Mouse (Mus musculus): Measurements from ENCODE around the gene Hnrnpul2. TPM values are rescaled to one million over a fixed set of nuclear protein-coding genes. Genes with fewer than 3 reads are reported as not detected.

Gene Hnrnpul2
- total and polyA plus RNA-seq, 3 experiments: 39.4 to 174 (median 106) TPM

GRCm38 (mm10) chr19:8880311-8881033 lies 60.7 kb downstream of the Hnrnpul2 start, which contains the start of gene Uqcc3:
TSS of gene Uqcc3 (minus strand) at chr19:8880923.
- peak; percentile 95 for DNase-seq (ENCODE audit: low read depth, low spot score)
- Histone ChIP-seq H3K4me1 (ENCODE audit: control insufficient read depth in 1 of 2, insufficient read depth in 2 of 2, low read length in 2 of 2) (0 out of 4 replicates have a peak, but pooled peaks cover 0 to 2% of the 10 kb centered on the region in 2 experiments), H3K27me3 (ENCODE audit: control insufficient read depth in 1 of 2, insufficient read depth in 2 of 2, low read length in 2 of 2) (no peaks in the 10 kb centered on the region), H3K27ac (ENCODE audit: control insufficient read depth, low read depth, low read length) (peak within 1 kb of the TSS; percentile 51), H3K4me3 (ENCODE audit: control insufficient read depth in 1 of 2, insufficient read depth in 1 of 2, low read depth in 2 of 2, low read length in 2 of 2) (peak within 1 kb of the TSS; percentile 77 to 82), H3K9ac (ENCODE audit: control insufficient read depth, low read depth, low read length, poor library complexity, severe bottlenecking) (peak within 1 kb of the TSS; percentile 79), H3K9me3 (replicated peaks; ENCODE audit: insufficient read depth, low read length) (no peaks in the 10 kb centered on the region), H3K36me3 (ENCODE audit: control insufficient read depth in 1 of 2, insufficient read depth in 2 of 2, low read length in 2 of 2) (peaks cover 0 to 6% of the 10 kb centered on the region in 2 experiments), H3K79me2 (ENCODE audit: control insufficient read depth, insufficient read depth, low read length, poor library complexity) (peaks cover 7% of the 10 kb centered on the region)
- peak; percentile 66; the same call in 1 of the 2 replicates for TF ChIP-seq KAT2A (conservative IDR thresholded peaks at IDR 0.05; ENCODE audit: low read depth, low read length)
- peak; percentile 95 for TF ChIP-seq MAZ (IDR thresholded peaks at IDR 0.05; ENCODE audit: low read depth, low read length)
- peak; percentile 83 to 93 for TF ChIP-seq POLR2A (IDR thresholded peaks at IDR 0.05; ENCODE audit: control insufficient read depth in 1 of 2, insufficient read depth in 1 of 2, low read depth in 1 of 2, low read length in 2 of 2, poor library complexity in 1 of 2)
- no peak for TF ChIP-seq JUND (IDR thresholded peaks at IDR 0.05; ENCODE audit: low read depth, low read length)
- peak; percentile 83 for TF ChIP-seq USF1 (IDR thresholded peaks at IDR 0.05; ENCODE audit: low read depth, low read length)
- TF ChIP-seq TCF12 (IDR thresholded peaks at IDR 0.05; ENCODE audit: low read depth, low read length): peak; percentile 80
- peak; percentile 79; the same call in 1 of the 2 replicates for TF ChIP-seq ZMIZ1 (IDR thresholded peaks at IDR 0.05; ENCODE audit: low read depth, low read length)
- TF ChIP-seq USF2 (IDR thresholded peaks at IDR 0.05; ENCODE audit: borderline replicate concordance in 1 of 2, insufficient read depth in 1 of 2, low read depth in 1 of 2, low read length in 2 of 2): no peak
- TF ChIP-seq HCFC1 (IDR thresholded peaks at IDR 0.05; ENCODE audit: low read depth, low read length): peak; percentile 92
- no peak for TF ChIP-seq GATA1 (IDR thresholded peaks at IDR 0.05; ENCODE audit: low read depth, low read length)
- TF ChIP-seq SMC3 (IDR thresholded peaks at IDR 0.05; ENCODE audit: low read depth, low read length): no peak
- peak; percentile 71 for TF ChIP-seq ELF1 (IDR thresholded peaks at IDR 0.05; ENCODE audit: low read depth, low read length)
- TF ChIP-seq EP300 (IDR thresholded peaks at IDR 0.05; ENCODE audit: low read depth in 1 of 2, low read length in 2 of 2): no peak; a peak in 2 of 4 replicates
- peak; percentile 96 for TF ChIP-seq ZNF384 (IDR thresholded peaks at IDR 0.05; ENCODE audit: low read depth, low read length)
- 0 out of 2 replicates have a peak, but pooled peaks have one; percentile 18 for TF ChIP-seq UBTF (IDR thresholded peaks at IDR 0.05; ENCODE audit: borderline replicate concordance, insufficient read depth, low read depth, low read length)
- TF ChIP-seq POLR2AphosphoS2 (IDR thresholded peaks at IDR 0.05; ENCODE audit: low read length): peak; percentile 74; the same call in 1 of the 2 replicates
- no peak for TF ChIP-seq MYB (IDR thresholded peaks at IDR 0.05; ENCODE audit: low read depth, low read length)
- peak; percentile 14; the same call in 1 of the 2 replicates for TF ChIP-seq RCOR1 (IDR thresholded peaks at IDR 0.05; ENCODE audit: low read depth, low read length)
- TF ChIP-seq NRF1 (IDR thresholded peaks at IDR 0.05; ENCODE audit: insufficient read depth, low read depth, low read length, poor library complexity, severe bottlenecking): peak; percentile 43; the same call in 1 of the 2 replicates
- peak; percentile 94 for TF ChIP-seq TBP (IDR thresholded peaks at IDR 0.05; ENCODE audit: low read depth, low read length)
- peak; percentile 99 for TF ChIP-seq MYC (IDR thresholded peaks at IDR 0.05; ENCODE audit: low read depth, low read length)
- TF ChIP-seq RAD21 (IDR thresholded peaks at IDR 0.05; ENCODE audit: low read depth, low read length): no peak
- TF ChIP-seq E2F4 (IDR thresholded peaks at IDR 0.05; ENCODE audit: borderline replicate concordance, low read depth, low read length): no peak
- TF ChIP-seq GABPA (IDR thresholded peaks at IDR 0.05; ENCODE audit: low read depth, low read length): peak; percentile 70; the same call in 1 of the 2 replicates
- peak; percentile 81 for TF ChIP-seq ETS1 (IDR thresholded peaks at IDR 0.05; ENCODE audit: low read depth, low read length)
- TF ChIP-seq SIN3A (IDR thresholded peaks at IDR 0.05; ENCODE audit: low read length): peak; percentile 100
- no peak for TF ChIP-seq ZC3H11A (IDR thresholded peaks at IDR 0.05; ENCODE audit: low read depth, low read length)
- TF ChIP-seq ZKSCAN1 (IDR thresholded peaks at IDR 0.05; ENCODE audit: low read depth, low read length): no peak
- TF ChIP-seq MAX (IDR thresholded peaks at IDR 0.05; ENCODE audit: low read length): peak; percentile 99
- TF ChIP-seq MXI1 (IDR thresholded peaks at IDR 0.05; ENCODE audit: low read depth, low read length): peak; percentile 100
- TF ChIP-seq BHLHE40 (IDR thresholded peaks at IDR 0.05; ENCODE audit: borderline replicate concordance, low read depth, low read length): peak; percentile 99
- no peak for TF ChIP-seq TAL1 (IDR thresholded peaks at IDR 0.05; ENCODE audit: low read length)
- TF ChIP-seq CTCF (IDR thresholded peaks at IDR 0.05 in 2 of 3, conservative IDR thresholded peaks at IDR 0.05 in 1 of 3; ENCODE audit: control insufficient read depth in 1 of 3, insufficient read depth in 1 of 3, low read depth in 2 of 3, low read length in 3 of 3, poor library complexity in 1 of 3, severe bottlenecking in 1 of 3): no peak
- peak; percentile 89 for TF ChIP-seq NELFE (IDR thresholded peaks at IDR 0.05; ENCODE audit: low read depth, low read length)
- no peak for TF ChIP-seq CHD2 (IDR thresholded peaks at IDR 0.05; ENCODE audit: low read length)
- TF ChIP-seq POLR2AphosphoS5 (IDR thresholded peaks at IDR 0.05; ENCODE audit: borderline replicate concordance, low read depth, low read length): no peak
